Mouse (Mus musculus): ENCODE measurements around the gene Ifna6.

The Ifna6 gene

GRCm38 (mm10) chr4:88845334-88845733 lies 18.1 kb downstream of the Ifna6 start:
- no peak for DNase-seq (ENCODE audit: low spot score in 2 of 2)

- DNase-seq (ENCODE audit: low spot score in 2 of 2), result no peak
Measured at GRCm38 (mm10) chr4:88849698-88850097, 22.5 kb downstream of the Ifna6 start, which contains the start of gene Ifna1. Ifna1 (plus strand) TSS chr4:88850087.

GRCm38 (mm10) chr4:88851026-88851763 lies 24.0 kb downstream of the Ifna6 start:
- no peak for DNase-seq (ENCODE audit: low spot score in 2 of 2)

GRCm38 (mm10) chr4:88859214-88859613 lies 32.0 kb downstream of the Ifna6 start:
- DNase-seq (ENCODE audit: low spot score in 2 of 2), result no peak

- DNase-seq (ENCODE audit: low spot score in 2 of 2), result no peak
Measured at GRCm38 (mm10) chr4:88863309-88863708, 36.1 kb downstream of the Ifna6 start.

- DNase-seq (ENCODE audit: low spot score in 2 of 2), result no peak
Measured at GRCm38 (mm10) chr4:88864599-88864998, 37.4 kb downstream of the Ifna6 start.

GRCm38 (mm10) chr4:88865011-88865569 lies 37.9 kb downstream of the Ifna6 start:
- DNase-seq (ENCODE audit: low spot score in 2 of 2), result no peak

GRCm38 (mm10) chr4:88867366-88867925 lies 40.2 kb downstream of the Ifna6 start:
- peak in 1 of 2 experiments; percentile 77 for DNase-seq (ENCODE audit: low spot score in 2 of 2)

- DNase-seq (ENCODE audit: low spot score in 2 of 2), result no peak
Measured at GRCm38 (mm10) chr4:88867926-88868911, 41.0 kb downstream of the Ifna6 start.

GRCm38 (mm10) chr4:88872691-88873090 lies 45.5 kb downstream of the Ifna6 start:
- peak in 1 of 2 experiments; percentile 21 for DNase-seq (ENCODE audit: low spot score in 2 of 2)

GRCm38 (mm10) chr4:88875435-88876095 lies 48.3 kb downstream of the Ifna6 start:
- DNase-seq (ENCODE audit: low spot score in 2 of 2), result no peak

- no peak for DNase-seq (ENCODE audit: low spot score in 2 of 2)
Measured at GRCm38 (mm10) chr4:88876520-88876919, 49.3 kb downstream of the Ifna6 start.

All from left cerebral cortex, adult 9 months (tissue).